Mouse (Mus musculus) stomach, embryonic 16.5 days (tissue): ENCODE data around the gene Tmem82. TPM values are rescaled to one million over a fixed set of nuclear protein-coding genes. Genes with fewer than 3 reads are reported as not detected.
"Not testable (repeated sequence)": the region's sequence is repeated elsewhere in the genome, so short reads cannot be mapped to it uniquely, and the experiment has no call there.

Experiments used
- ATAC-seq: fragments of 200-750 bp; cut with Nextera tagmentation; 2 replicates; pipeline ENCODE4 v1.8.0; 2017; ENCODE audit warnings: moderate number of reproducible peaks, moderate TSS enrichment; ENCODE audit not compliant: insufficient read depth, low FRiP score
- H3K27ac ChIP-seq: fragments of 300-500 bp; sonication (generic); 2 replicates; pipeline ENCODE4 v1.5.1; 2014; ENCODE audit warnings: low read length
- H3K27me3 ChIP-seq: fragments of 300-500 bp; sonication (generic); 2 replicates; pipeline ENCODE4 v1.6.1; 2014; ENCODE audit warnings: low read length, control low read depth, mixed read lengths; ENCODE audit not compliant: control insufficient read depth, insufficient read depth
- H3K36me3 ChIP-seq: fragments of 300-500 bp; sonication (generic); 2 replicates; pipeline ENCODE4 v1.6.1; 2014; ENCODE audit warnings: low read length; ENCODE audit not compliant: control insufficient read depth, insufficient read depth
- H3K4me1 ChIP-seq: fragments of 300-500 bp; sonication (generic); 2 replicates; pipeline ENCODE4 v1.6.1; 2014; ENCODE audit warnings: low read length, control low read depth, mixed read lengths; ENCODE audit not compliant: control insufficient read depth, insufficient read depth
- H3K4me2 ChIP-seq: fragments of 300-500 bp; sonication (generic); 2 replicates; pipeline ENCODE4 v1.6.1; 2014; ENCODE audit warnings: low read depth, low read length, mixed read lengths
- H3K4me3 ChIP-seq: fragments of 300-500 bp; sonication (generic); replicated peaks from 2 replicates; pipeline ENCODE4 v1.5.1; 2014; ENCODE audit warnings: mild to moderate bottlenecking, low read length
- H3K9ac ChIP-seq: fragments of 300-500 bp; sonication (generic); 2 replicates; pipeline ENCODE4 v1.6.1; 2014; ENCODE audit warnings: low read length
- H3K9me3 ChIP-seq: fragments of 300-500 bp; sonication (generic); replicated peaks from 2 replicates; pipeline ENCODE4 v1.6.1; 2016; ENCODE audit warnings: low read length, control low read depth; ENCODE audit not compliant: control insufficient read depth
- WGBS: fragments of 180-500 bp; shearing (Covaris S2); extraction: QIAGEN DNeasy Blood & Tissue Kit; methylation state at CpG from one replicate; pipeline ENCODE4 v1.1.7; 2014; 5-methylcytosine and 5-hydroxymethylcytosine counted together
- polyA plus RNA-seq: library from polyadenylated mRNA; unstranded; fragments of >200 nt; fragmentation: Nextera tagmentation; extraction: Ambion mirVana; gene quantifications from 2 replicates; pipeline ENCODE4 v1.2.1, GENCODE M21; 2015

Tmem82 gene
- polyA plus RNA-seq, 1 experiment from 2014 or later: 3.8 TPM

- 55% methylated on average over 6 of the region's 6 CpGs for WGBS
- no peak overlapping the region for H3K27ac ChIP-seq
Measured at GRCm38 (mm10) chr4:141570004-141570403, 48.4 kb downstream of the Tmem82 start.

GRCm38 (mm10) chr4:141568966-141569365 is 49.5 kb downstream of the Tmem82 start:
- Histone ChIP-seq H3K4me1 (0 out of 2 replicates have a peak, but pooled peaks cover 9% of the 10 kb centered on the region), H3K27ac (no peak overlapping the region), H3K4me2 (no peak overlapping the region), H3K9me3 (no peaks in the 10 kb centered on the region), H3K4me3 (no peak overlapping the region), H3K27me3 (no peaks in the 10 kb centered on the region), H3K9ac (no peak overlapping the region), H3K36me3 (no peaks in the 10 kb centered on the region)
- WGBS: 85% methylated on average over 5 of the region's 5 CpGs
- ATAC-seq: no peak

More at GRCm38 (mm10) chr4:141570004-141570403, 48.4 kb downstream of the Tmem82 start:
- Histone ChIP-seq H3K36me3 (no peaks in the 10 kb centered on the region), H3K4me1 (0 out of 2 replicates have a peak, but pooled peaks cover 11% of the 10 kb centered on the region), H3K4me2 (no peak overlapping the region), H3K4me3 (no peak overlapping the region), H3K27me3 (no peaks in the 10 kb centered on the region), H3K9ac (no peak overlapping the region), H3K9me3 (no peaks in the 10 kb centered on the region)
- ATAC-seq: no peak; the same call in 1 of the 2 replicates

GRCm38 (mm10) chr4:141567174-141567573 is 51.3 kb downstream of the Tmem82 start:
- not testable (repeated sequence) for H3K27ac ChIP-seq, H3K4me1 ChIP-seq, H3K9me3 ChIP-seq, ATAC-seq, H3K27me3 ChIP-seq, H3K9ac ChIP-seq, H3K4me3 ChIP-seq, H3K4me2 ChIP-seq, H3K36me3 ChIP-seq
- 90% methylated on average over 7 of the region's 7 CpGs for WGBS

- Histone ChIP-seq H3K27me3 (no peaks in the 10 kb centered on the region), H3K36me3 (no peaks in the 10 kb centered on the region), H3K4me2 (no peak overlapping the region), H3K4me1 (no peaks in the 10 kb centered on the region; the same call in 1 of the 2 replicates), H3K27ac (no peak overlapping the region), H3K9ac (no peak overlapping the region), H3K4me3 (no peak overlapping the region), H3K9me3 (no peaks in the 10 kb centered on the region)
- ATAC-seq: no peak
- 89% methylated on average over 6 of the region's 6 CpGs for WGBS
Measured at GRCm38 (mm10) chr4:141566187-141566586, 52.2 kb downstream of the Tmem82 start.

GRCm38 (mm10) chr4:141565325-141565724 is 53.1 kb downstream of the Tmem82 start:
- peak overlapping the region; percentile 65; the same call in 1 of the 2 replicates for H3K27ac ChIP-seq
- no peak for ATAC-seq
- WGBS: 46% methylated on average over 7 of the region's 7 CpGs
- no peaks in the 10 kb centered on the region; the same call in 1 of the 2 replicates for H3K4me1 ChIP-seq
- no peaks in the 10 kb centered on the region for H3K27me3 ChIP-seq
- H3K9ac ChIP-seq: no peak overlapping the region
- H3K4me3 ChIP-seq: no peak overlapping the region
- H3K4me2 ChIP-seq: no peak overlapping the region
- no peaks in the 10 kb centered on the region for H3K36me3 ChIP-seq
- H3K9me3 ChIP-seq: no peaks in the 10 kb centered on the region

GRCm38 (mm10) chr4:141564660-141565059 is 53.8 kb downstream of the Tmem82 start:
- WGBS: 81% methylated on average over 3 of the region's 3 CpGs
- ATAC-seq: no peak

GRCm38 (mm10) chr4:141564209-141564608 is 54.2 kb downstream of the Tmem82 start:
- H3K4me3 ChIP-seq: no peak overlapping the region
- H3K9ac ChIP-seq: no peak overlapping the region
- no peaks in the 10 kb centered on the region for H3K27me3 ChIP-seq
- ATAC-seq: no peak
- 90% methylated on average over 4 of the region's 4 CpGs for WGBS
- no peaks in the 10 kb centered on the region for H3K9me3 ChIP-seq
- no peak overlapping the region for H3K4me2 ChIP-seq
- H3K4me1 ChIP-seq: peaks cover 6% of the 10 kb centered on the region
- no peaks in the 10 kb centered on the region for H3K36me3 ChIP-seq
- no peak overlapping the region for H3K27ac ChIP-seq

More at GRCm38 (mm10) chr4:141564660-141565059, 53.8 kb downstream of the Tmem82 start:
- H3K9me3 ChIP-seq: no peaks in the 10 kb centered on the region
- H3K4me2 ChIP-seq: no peak overlapping the region
- peak overlapping the region; percentile 2; the same call in 1 of the 2 replicates for H3K27ac ChIP-seq
- no peaks in the 10 kb centered on the region for H3K36me3 ChIP-seq
- no peak overlapping the region for H3K4me3 ChIP-seq
- H3K9ac ChIP-seq: no peak overlapping the region
- H3K27me3 ChIP-seq: no peaks in the 10 kb centered on the region
- peaks cover 1% of the 10 kb centered on the region for H3K4me1 ChIP-seq

Other genes starting within 250 kb of the Tmem82 start
- 0.17 TPM in 1 of 2 replicates, not detected in the other for gene Clcnka, start 219.9 kb downstream of the Tmem82 start, polyA plus RNA-seq
- gene Clcnkb, start 202.6 kb downstream of the Tmem82 start, polyA plus RNA-seq: not detected in 2 replicates
- gene Hspb7, start 197.9 kb downstream of the Tmem82 start, polyA plus RNA-seq: 5.6 and 5.8 TPM in 2 replicates
- gene Srarp, start 182.5 kb downstream of the Tmem82 start, polyA plus RNA-seq: not detected in 2 replicates
- gene Zbtb17, start 174.0 kb downstream of the Tmem82 start, polyA plus RNA-seq: 31.8 and 35.6 TPM in 2 replicates
- 6.2 and 7.2 TPM in 2 replicates for gene Spen, start 80.0 kb downstream of the Tmem82 start, polyA plus RNA-seq
- gene Fblim1, start 12.5 kb downstream of the Tmem82 start, polyA plus RNA-seq: 77.2 and 85.0 TPM in 2 replicates
- gene Slc25a34, start 5.2 kb upstream of the Tmem82 start, polyA plus RNA-seq: 0.62 and 1.6 TPM in 2 replicates
- gene Plekhm2, start 46.3 kb upstream of the Tmem82 start, polyA plus RNA-seq: 4.4 and 6.3 TPM in 2 replicates
- gene Rsc1a1, start 67.0 kb upstream of the Tmem82 start, polyA plus RNA-seq: not detected in 2 replicates
- 18.8 and 19.7 TPM in 2 replicates for gene Ddi2, start 104.8 kb upstream of the Tmem82 start, polyA plus RNA-seq
- gene Agmat, start 128.0 kb upstream of the Tmem82 start, polyA plus RNA-seq: 5.8 and 8.0 TPM in 2 replicates
- gene Dnajc16, start 172.3 kb upstream of the Tmem82 start, polyA plus RNA-seq: 4.5 and 4.7 TPM in 2 replicates
- gene Casp9, start 175.0 kb upstream of the Tmem82 start, polyA plus RNA-seq: 23.7 and 25.8 TPM in 2 replicates
- 754 and 1,267 TPM in 2 replicates for gene Cela2a, start 207.5 kb upstream of the Tmem82 start, polyA plus RNA-seq
- gene Ctrc, start 227.7 kb upstream of the Tmem82 start, polyA plus RNA-seq: 0.18 and 0.67 TPM in 2 replicates